Mouse (Mus musculus) cerebellum, adult 9-10 months (tissue): ENCODE measurements at regions not wholly inside any gene's neighbourhood (a gene's known extent, or its start where the extent isn't known, plus 50 kb on each side); places are given as distances from the start of the nearest gene placed in this dataset.

ENCODE experiments used
- DNase-seq: peaks from one replicate; pipeline ENCODE4 v3.0.0; 2022

GRCm38 (mm10) chr15:67434284-67434683 is 933.6 kb upstream of the Lrrc6 start:
- DNase-seq: peak; percentile 12

GRCm38 (mm10) chr15:67423922-67424321 is 923.2 kb upstream of the Lrrc6 start:
- no peak for DNase-seq

GRCm38 (mm10) chr15:67422277-67422953 is 921.7 kb upstream of the Lrrc6 start:
- DNase-seq: no peak

- no peak for DNase-seq
Measured at GRCm38 (mm10) chr15:67420776-67421175, 920.1 kb upstream of the Lrrc6 start.

- no peak for DNase-seq
Measured at GRCm38 (mm10) chr15:67419733-67420132, 919.0 kb upstream of the Lrrc6 start.

GRCm38 (mm10) chr15:67417742-67418163 is 917.0 kb upstream of the Lrrc6 start:
- DNase-seq: no peak

- DNase-seq: no peak
Measured at GRCm38 (mm10) chr15:67415840-67416239, 915.1 kb upstream of the Lrrc6 start.

- DNase-seq: no peak
Measured at GRCm38 (mm10) chr15:67414371-67414930, 913.7 kb upstream of the Lrrc6 start.

GRCm38 (mm10) chr15:67413581-67413980 is 912.9 kb upstream of the Lrrc6 start:
- DNase-seq: no peak

GRCm38 (mm10) chr15:67412394-67412793 is 911.7 kb upstream of the Lrrc6 start:
- DNase-seq: no peak

- no peak for DNase-seq
Measured at GRCm38 (mm10) chr15:67411657-67412056, 910.9 kb upstream of the Lrrc6 start.

GRCm38 (mm10) chr15:67410012-67410411 is 909.3 kb upstream of the Lrrc6 start:
- no peak for DNase-seq

GRCm38 (mm10) chr15:67408871-67409559 is 908.3 kb upstream of the Lrrc6 start:
- DNase-seq: no peak

- DNase-seq: no peak
Measured at GRCm38 (mm10) chr15:67407244-67407643, 906.5 kb upstream of the Lrrc6 start.

- no peak for DNase-seq
Measured at GRCm38 (mm10) chr15:67405523-67405922, 904.8 kb upstream of the Lrrc6 start.

GRCm38 (mm10) chr15:67405011-67405410 is 904.3 kb upstream of the Lrrc6 start:
- no peak for DNase-seq

- no peak for DNase-seq
Measured at GRCm38 (mm10) chr15:67402310-67402709, 901.6 kb upstream of the Lrrc6 start.

- no peak for DNase-seq
Measured at GRCm38 (mm10) chr15:67397269-67397668, 896.6 kb upstream of the Lrrc6 start.

- DNase-seq: no peak
Measured at GRCm38 (mm10) chr15:67395114-67395513, 894.4 kb upstream of the Lrrc6 start.

GRCm38 (mm10) chr15:67391918-67392317 is 891.2 kb upstream of the Lrrc6 start:
- DNase-seq: no peak

GRCm38 (mm10) chr15:67388514-67388913 is 887.8 kb upstream of the Lrrc6 start:
- DNase-seq: no peak

GRCm38 (mm10) chr15:67386896-67387295 is 886.2 kb upstream of the Lrrc6 start:
- DNase-seq: no peak

GRCm38 (mm10) chr15:67373599-67373998 is 872.9 kb upstream of the Lrrc6 start:
- no peak for DNase-seq

GRCm38 (mm10) chr15:67373030-67373429 is 872.3 kb upstream of the Lrrc6 start:
- DNase-seq: no peak
